Mouse (Mus musculus) lung, embryonic 15.5 days (tissue): ENCODE measurements at regions not wholly inside any gene's neighbourhood (a gene's known extent, or its start where the extent isn't known, plus 50 kb on each side); places are given as distances from the start of the nearest gene placed in this dataset.

Experiments used
- ATAC-seq: fragments of 200-750 bp; cut with Nextera tagmentation; 2 replicates; pipeline ENCODE4 v1.8.0; 2017; ENCODE audit warnings: moderate number of reproducible peaks, borderline replicate concordance; ENCODE audit not compliant: low FRiP score, low TSS enrichment; ENCODE audit errors: extremely low read depth
- H3K27ac ChIP-seq: fragments of 300-500 bp; sonication (generic); 2 replicates; pipeline ENCODE4 v1.5.1; 2015; ENCODE audit warnings: moderate library complexity, mild to moderate bottlenecking, inconsistent platforms
- H3K27me3 ChIP-seq: fragments of 300-500 bp; sonication (generic); 2 replicates; pipeline ENCODE4 v1.6.1; 2015; ENCODE audit warnings: inconsistent platforms
- H3K36me3 ChIP-seq: fragments of 300-500 bp; sonication (generic); 2 replicates; pipeline ENCODE4 v1.6.1; 2015; ENCODE audit warnings: inconsistent platforms
- H3K4me1 ChIP-seq: fragments of 300-500 bp; sonication (generic); 2 replicates; pipeline ENCODE4 v1.6.1; 2015; ENCODE audit warnings: inconsistent platforms
- H3K4me2 ChIP-seq: fragments of 300-500 bp; sonication (generic); 2 replicates; pipeline ENCODE4 v1.6.1; 2015; ENCODE audit warnings: inconsistent platforms, mild to moderate bottlenecking, moderate library complexity
- H3K4me3 ChIP-seq: fragments of 300-500 bp; sonication (generic); 2 replicates; pipeline ENCODE4 v1.5.1; 2015; ENCODE audit warnings: mild to moderate bottlenecking, inconsistent platforms
- H3K9ac ChIP-seq: fragments of 300-500 bp; sonication (generic); 2 replicates; pipeline ENCODE4 v1.6.1; 2015; ENCODE audit warnings: inconsistent platforms
- H3K9me3 ChIP-seq: fragments of 300-500 bp; sonication (generic); 2 replicates; pipeline ENCODE4 v1.6.1; 2016; ENCODE audit warnings: inconsistent platforms
- WGBS: fragments of 180-500 bp; shearing (Covaris S2); methylation state at CpG from one replicate; pipeline ENCODE4 v1.1.7; 2015; 5-methylcytosine and 5-hydroxymethylcytosine counted together

DNA sequence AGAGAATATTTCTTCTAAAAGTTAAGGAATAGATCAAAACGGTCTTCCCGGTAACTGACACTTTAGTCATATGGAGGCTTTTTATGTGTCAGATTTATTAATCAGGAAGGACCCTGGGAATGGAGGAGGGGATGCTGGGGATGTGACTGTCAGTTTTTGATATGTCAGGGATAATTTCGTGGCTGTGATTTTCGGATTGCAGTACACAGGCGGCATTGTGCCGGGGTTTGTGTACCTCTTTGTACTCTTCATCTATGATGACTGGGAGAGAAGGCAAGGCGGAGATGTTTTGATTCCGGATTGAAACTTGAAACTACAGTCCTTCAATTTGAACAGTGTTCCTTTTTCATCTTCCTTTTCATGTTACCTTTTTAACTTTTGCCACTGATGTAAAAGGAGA is 344.2 kb downstream of the Mdfic start:
- 71% methylated on average over 8 of the region's 8 CpGs for WGBS
- no peak overlapping the region for H3K4me2 ChIP-seq
- ATAC-seq = no peak
- H3K4me1 ChIP-seq = no peaks in the 10 kb centered on the region
- no peaks in the 10 kb centered on the region for H3K9me3 ChIP-seq
- no peaks in the 10 kb centered on the region for H3K27me3 ChIP-seq
- H3K36me3 ChIP-seq = no peaks in the 10 kb centered on the region
- H3K4me3 ChIP-seq = no peak overlapping the region
- H3K9ac ChIP-seq = no peak overlapping the region
- no peak overlapping the region for H3K27ac ChIP-seq

GRCm38 (mm10) chr6:16065121-16065520 is 344.7 kb downstream of the Mdfic start:
- WGBS = 64% methylated on average over 5 of the region's 5 CpGs
- H3K27ac ChIP-seq = no peak overlapping the region
- H3K4me2 ChIP-seq = no peak overlapping the region
- H3K27me3 ChIP-seq = no peaks in the 10 kb centered on the region
- no peak for ATAC-seq
- no peak overlapping the region for H3K4me3 ChIP-seq
- H3K36me3 ChIP-seq = no peaks in the 10 kb centered on the region
- no peak overlapping the region for H3K9ac ChIP-seq
- no peaks in the 10 kb centered on the region for H3K4me1 ChIP-seq
- H3K9me3 ChIP-seq = no peaks in the 10 kb centered on the region

DNA sequence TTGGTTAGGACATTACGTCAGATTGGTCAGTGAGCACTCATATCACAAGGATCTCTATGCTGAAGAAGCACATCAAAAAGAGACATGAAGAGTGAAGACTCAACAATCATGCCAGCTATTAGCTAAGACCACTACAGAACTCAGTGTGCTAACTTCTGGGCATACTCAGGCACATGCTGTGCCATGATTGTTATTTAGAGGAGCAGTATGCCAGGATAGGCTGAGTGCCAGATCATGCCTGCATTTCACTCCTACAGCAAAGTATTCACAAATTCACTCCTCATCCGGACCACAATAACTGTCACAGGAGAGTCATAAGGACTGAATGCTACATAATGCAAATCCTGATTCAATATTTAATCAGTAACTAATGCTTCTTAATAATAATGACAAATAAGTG is 355.8 kb downstream of the Mdfic start:
- no peaks in the 10 kb centered on the region for H3K36me3 ChIP-seq
- ATAC-seq = no peak
- no peak overlapping the region for H3K9ac ChIP-seq
- no peaks in the 10 kb centered on the region for H3K4me1 ChIP-seq
- no peak overlapping the region for H3K27ac ChIP-seq
- 83% methylated on average over 2 of the region's 2 CpGs for WGBS
- H3K9me3 ChIP-seq = no peaks in the 10 kb centered on the region
- no peak overlapping the region for H3K4me3 ChIP-seq
- no peak overlapping the region for H3K4me2 ChIP-seq
- H3K27me3 ChIP-seq = no peaks in the 10 kb centered on the region

GRCm38 (mm10) chr6:16077195-16077810 is 356.8 kb downstream of the Mdfic start:
- Histone ChIP-seq H3K4me3 (no peak overlapping the region), H3K36me3 (no peaks in the 10 kb centered on the region), H3K27ac (no peak overlapping the region), H3K4me1 (no peaks in the 10 kb centered on the region), H3K4me2 (no peak overlapping the region), H3K9me3 (no peaks in the 10 kb centered on the region), H3K27me3 (no peaks in the 10 kb centered on the region), H3K9ac (no peak overlapping the region)
- no peak for ATAC-seq
- 63% methylated on average over 4 of the region's 4 CpGs for WGBS

GRCm38 (mm10) chr6:16077917-16078316 is 357.5 kb downstream of the Mdfic start:
- Histone ChIP-seq H3K4me1 (no peaks in the 10 kb centered on the region), H3K36me3 (no peaks in the 10 kb centered on the region), H3K27me3 (no peaks in the 10 kb centered on the region), H3K4me2 (no peak overlapping the region), H3K27ac (no peak overlapping the region), H3K4me3 (no peak overlapping the region), H3K9ac (no peak overlapping the region), H3K9me3 (no peaks in the 10 kb centered on the region)
- ATAC-seq = no peak

GRCm38 (mm10) chr6:16086952-16087537 is 366.6 kb downstream of the Mdfic start:
- Histone ChIP-seq H3K36me3 (no peaks in the 10 kb centered on the region), H3K9ac (no peak overlapping the region), H3K27ac (no peak overlapping the region), H3K27me3 (no peaks in the 10 kb centered on the region), H3K4me2 (no peak overlapping the region), H3K4me1 (no peaks in the 10 kb centered on the region), H3K9me3 (no peaks in the 10 kb centered on the region), H3K4me3 (no peak overlapping the region)
- ATAC-seq = no peak
- WGBS = 86% methylated on average over 7 of the region's 7 CpGs

DNA sequence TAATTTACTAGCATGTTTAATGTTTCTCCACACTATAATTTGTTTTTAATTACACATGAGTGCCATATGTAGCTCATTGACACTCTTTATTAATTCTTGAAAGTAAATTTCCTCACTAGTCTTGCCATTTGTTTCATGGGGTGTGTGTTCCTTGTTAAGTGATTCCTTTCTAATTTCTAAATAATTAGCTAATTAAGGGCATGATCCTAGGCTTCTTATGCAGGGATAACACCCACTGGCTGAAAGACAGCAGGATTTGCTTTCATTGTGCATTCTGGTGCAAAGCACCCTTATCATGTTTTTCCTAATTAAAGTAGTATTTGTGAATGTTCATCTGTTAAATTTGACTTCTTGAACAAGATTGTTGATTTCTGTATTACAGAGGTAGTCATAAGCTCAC is 378.3 kb downstream of the Mdfic start:
- no peak for ATAC-seq
- no peaks in the 10 kb centered on the region for H3K9me3 ChIP-seq
- H3K9ac ChIP-seq = no peak overlapping the region
- no peak overlapping the region for H3K4me2 ChIP-seq
- H3K36me3 ChIP-seq = no peaks in the 10 kb centered on the region
- H3K4me1 ChIP-seq = no peaks in the 10 kb centered on the region
- H3K4me3 ChIP-seq = no peak overlapping the region
- H3K27me3 ChIP-seq = no peaks in the 10 kb centered on the region
- H3K27ac ChIP-seq = no peak overlapping the region

GRCm38 (mm10) chr6:16141009-16141408 is 420.5 kb downstream of the Mdfic start:
- Histone ChIP-seq H3K4me1 (no peaks in the 10 kb centered on the region), H3K4me3 (no peak overlapping the region), H3K36me3 (no peaks in the 10 kb centered on the region), H3K27ac (no peak overlapping the region), H3K4me2 (no peak overlapping the region), H3K9ac (no peak overlapping the region), H3K27me3 (no peaks in the 10 kb centered on the region), H3K9me3 (no peaks in the 10 kb centered on the region)
- ATAC-seq = no peak
- 60% methylated on average over 3 of the region's 3 CpGs for WGBS

DNA sequence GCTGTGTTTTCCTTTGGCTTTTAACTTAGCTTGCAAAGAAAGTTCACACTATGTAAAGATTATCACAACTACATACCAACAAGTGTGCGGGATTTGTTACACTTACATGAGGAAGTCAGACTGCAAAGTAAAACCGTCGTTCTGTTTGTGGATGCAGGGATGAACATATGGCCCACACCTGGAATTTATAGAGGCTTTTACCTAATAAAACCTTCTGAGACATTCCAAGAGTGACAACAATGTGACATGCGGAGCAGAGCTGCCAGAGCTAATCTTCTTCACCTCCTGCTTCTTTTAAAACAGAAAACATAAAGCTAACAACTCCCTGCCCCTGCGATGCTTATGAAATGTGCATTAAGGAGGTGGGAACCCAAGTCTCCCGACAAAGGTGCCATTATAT is 424.1 kb downstream of the Mdfic start:
- no peak for ATAC-seq
- no peak overlapping the region for H3K4me3 ChIP-seq
- no peak overlapping the region for H3K4me2 ChIP-seq
- no peaks in the 10 kb centered on the region for H3K27me3 ChIP-seq
- WGBS = 39% methylated on average over 6 of the region's 6 CpGs
- no peaks in the 10 kb centered on the region for H3K9me3 ChIP-seq
- no peaks in the 10 kb centered on the region for H3K4me1 ChIP-seq
- no peaks in the 10 kb centered on the region for H3K36me3 ChIP-seq
- no peak overlapping the region for H3K9ac ChIP-seq
- H3K27ac ChIP-seq = no peak overlapping the region

DNA sequence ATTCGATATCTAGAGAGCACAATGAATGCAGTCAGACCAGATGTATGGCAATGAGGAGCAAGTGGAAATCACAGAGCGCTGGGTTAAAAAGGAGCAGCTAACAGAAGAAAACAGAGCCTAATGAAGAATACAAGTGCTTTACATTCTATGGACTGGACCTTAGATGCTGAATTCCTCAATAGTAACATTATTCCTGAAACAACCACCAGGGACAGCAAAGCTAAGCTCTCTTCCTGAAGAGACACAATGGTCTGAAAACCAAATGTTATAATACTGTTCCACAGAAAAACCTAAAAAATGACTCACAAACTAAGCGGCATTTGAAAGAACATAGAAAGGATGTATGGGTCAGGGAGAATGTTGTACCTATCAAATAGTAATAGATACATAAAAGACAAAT is 430.1 kb downstream of the Mdfic start:
- H3K27ac ChIP-seq = no peak overlapping the region
- no peak overlapping the region for H3K9ac ChIP-seq
- H3K36me3 ChIP-seq = no peaks in the 10 kb centered on the region
- H3K4me3 ChIP-seq = no peak overlapping the region
- H3K9me3 ChIP-seq = no peaks in the 10 kb centered on the region
- no peak overlapping the region for H3K4me2 ChIP-seq
- H3K27me3 ChIP-seq = no peaks in the 10 kb centered on the region
- WGBS = 87% methylated on average over 3 of the region's 3 CpGs
- no peak for ATAC-seq
- H3K4me1 ChIP-seq = no peaks in the 10 kb centered on the region

GRCm38 (mm10) chr6:16151478-16151877 is 431.0 kb downstream of the Mdfic start:
- Histone ChIP-seq H3K4me2 (no peak overlapping the region), H3K4me1 (no peaks in the 10 kb centered on the region)

DNA sequence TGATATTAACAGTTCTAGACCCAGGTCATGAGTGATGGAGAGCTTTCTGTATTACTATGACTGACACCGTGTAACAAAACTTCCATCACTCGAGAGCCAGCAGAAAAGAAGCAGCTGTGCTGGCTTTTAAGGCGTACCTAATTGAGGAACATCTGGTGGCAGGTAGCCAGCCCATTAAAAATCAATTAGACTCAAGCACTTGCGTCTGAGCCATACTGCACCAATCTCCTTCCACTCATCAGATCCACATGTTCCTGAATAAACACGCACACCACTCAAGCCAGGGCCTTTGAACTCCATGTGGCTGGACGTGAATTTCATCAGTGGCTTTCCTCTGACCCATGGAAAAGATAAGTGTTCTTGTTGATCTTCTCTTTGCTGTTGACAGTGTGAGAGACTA is 432.2 kb downstream of the Mdfic start:
- 15% methylated on average over 6 of the region's 6 CpGs for WGBS
- H3K27ac ChIP-seq = no peak overlapping the region
- ATAC-seq = peak; percentile 95

More at GRCm38 (mm10) chr6:16151478-16151877, 431.0 kb downstream of the Mdfic start:
- ATAC-seq = no peak
- H3K36me3 ChIP-seq = no peaks in the 10 kb centered on the region
- H3K27ac ChIP-seq = no peak overlapping the region
- no peak overlapping the region for H3K4me3 ChIP-seq
- no peak overlapping the region for H3K9ac ChIP-seq
- H3K9me3 ChIP-seq = no peaks in the 10 kb centered on the region
- no peaks in the 10 kb centered on the region for H3K27me3 ChIP-seq

DNA sequence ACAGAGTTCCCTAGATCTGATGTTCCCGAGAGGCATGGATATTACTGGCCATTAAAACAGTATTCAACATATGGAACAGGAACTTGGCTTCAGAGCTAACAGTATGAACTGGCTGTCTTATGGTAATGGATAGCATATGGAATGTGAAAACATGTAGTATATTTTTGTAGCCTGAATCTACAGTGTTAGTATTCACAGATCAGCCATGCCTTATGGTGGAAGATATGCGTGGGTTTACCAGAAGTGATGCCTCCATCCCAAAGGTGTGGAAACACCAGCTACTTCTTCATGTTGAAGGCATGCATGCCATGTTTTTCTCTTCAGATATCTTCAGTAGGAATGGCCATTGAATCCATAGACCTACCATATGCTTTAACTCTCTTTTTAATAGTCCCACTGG is 444.6 kb downstream of the Mdfic start:
- 89% methylated on average over 2 of the region's 2 CpGs for WGBS
- Histone ChIP-seq H3K4me3 (no peak overlapping the region), H3K9ac (no peak overlapping the region), H3K9me3 (no peaks in the 10 kb centered on the region), H3K36me3 (no peaks in the 10 kb centered on the region), H3K27ac (no peak overlapping the region), H3K4me1 (no peaks in the 10 kb centered on the region), H3K4me2 (no peak overlapping the region), H3K27me3 (no peaks in the 10 kb centered on the region)
- no peak for ATAC-seq

More for the DNA sequence above, 432.2 kb downstream of the Mdfic start:
- Histone ChIP-seq H3K36me3 (no peaks in the 10 kb centered on the region), H3K9me3 (no peaks in the 10 kb centered on the region), H3K4me3 (no peak overlapping the region), H3K9ac (no peak overlapping the region), H3K4me2 (no peak overlapping the region), H3K27me3 (no peaks in the 10 kb centered on the region), H3K4me1 (no peaks in the 10 kb centered on the region)
